ENCODE assay signal across 12 mouse cellular contexts in genomic region chr5:31827896-31828295, GRCm38 (mm10).
"Had no signal": no experiment of that assay in that cellular context is flagged by ENCODE, and none has a peak within 500 bp of the region (broad histone marks: within the 10 kb centered on the region; RNA-seq: fewer than 3 reads in every experiment).

No protein-coding gene starts in this region.

- DNase-seq: gastrocnemius, adult 2 months; gastrocnemius, postnatal 10 days; gastrocnemius, postnatal 25 days; heart, postnatal 10 days; heart, postnatal 4 days; kidney, adult 18-20 months; kidney, adult 8-10 months; kidney, postnatal 10 days; kidney, postnatal 25 days; kidney, postnatal 4 days; liver; liver, embryonic 13.5 days had no signal
